Mouse (Mus musculus): ENCODE data around the gene Acap3. TPM values are rescaled to one million over a fixed set of nuclear protein-coding genes. Genes with fewer than 3 reads are reported as not detected.

Acap3 gene
- 17.6 and 24.5 TPM in 2 replicates for total RNA-seq (2012; rRNA removed)
- 10 to 100 TPM in 1 of 2 experiments, not detected in 1; 39.1 TPM for polyA plus RNA-seq (2012; ENCODE audit: insufficient read depth in 1 of 2, insufficient read length in 2 of 2, low read depth in 1 of 2, low replicate concordance in 2 of 2, missing spikeins in 1 of 2)

GRCm38 (mm10) chr4:155891551-155892001 is at the start of gene Acap3, which contains the start of gene Pusl1:
TSS of gene Acap3 (plus strand) at chr4:155891822.
TSS of gene Pusl1 (minus strand) at chr4:155891781.
- TF ChIP-seq MXI1 (IDR thresholded peaks at IDR 0.05; ENCODE audit: low read depth, low read length) (peak; percentile 100), POLR2A (IDR thresholded peaks at IDR 0.05; ENCODE audit: control insufficient read depth in 1 of 2, insufficient read depth in 1 of 2, low read depth in 1 of 2, low read length in 2 of 2, poor library complexity in 1 of 2) (peak; percentile 72 to 74; a peak in 3 of 4 replicates), POLR2AphosphoS5 (IDR thresholded peaks at IDR 0.05; ENCODE audit: borderline replicate concordance, low read depth, low read length) (no peak), ZKSCAN1 (IDR thresholded peaks at IDR 0.05; ENCODE audit: low read depth, low read length) (no peak), NELFE (IDR thresholded peaks at IDR 0.05; ENCODE audit: low read depth, low read length) (peak; percentile 78), CTCF (IDR thresholded peaks at IDR 0.05 in 2 of 3, conservative IDR thresholded peaks at IDR 0.05 in 1 of 3; ENCODE audit: control insufficient read depth in 1 of 3, insufficient read depth in 1 of 3, low read depth in 2 of 3, low read length in 3 of 3, poor library complexity in 1 of 3, severe bottlenecking in 1 of 3) (no peak), MAX (IDR thresholded peaks at IDR 0.05; ENCODE audit: low read length) (peak; percentile 98), MAZ (IDR thresholded peaks at IDR 0.05; ENCODE audit: low read depth, low read length) (peak; percentile 55), MEF2A (IDR thresholded peaks at IDR 0.05; ENCODE audit: extremely low read depth, insufficient replicate concordance, low read depth, low read length, poor library complexity, severe bottlenecking) (no peak), EP300 (IDR thresholded peaks at IDR 0.05; ENCODE audit: low read depth in 1 of 2, low read length in 2 of 2) (peak in 1 of 2 experiments; percentile 37; a peak in 1 of 4 replicates), RCOR1 (IDR thresholded peaks at IDR 0.05; ENCODE audit: low read depth, low read length) (no peak), BHLHE40 (IDR thresholded peaks at IDR 0.05; ENCODE audit: borderline replicate concordance, low read depth, low read length) (peak; percentile 72; the same call in 1 of the 2 replicates), NRF1 (IDR thresholded peaks at IDR 0.05; ENCODE audit: insufficient read depth, low read depth, low read length, poor library complexity, severe bottlenecking) (peak; percentile 86), SIN3A (IDR thresholded peaks at IDR 0.05; ENCODE audit: low read length) (peak; percentile 96), POLR2AphosphoS2 (IDR thresholded peaks at IDR 0.05; ENCODE audit: low read length) (0 out of 2 replicates have a peak, but pooled peaks have one; percentile 51), ETS1 (IDR thresholded peaks at IDR 0.05; ENCODE audit: low read depth, low read length) (no peak), MYC (IDR thresholded peaks at IDR 0.05; ENCODE audit: low read depth, low read length) (peak; percentile 94), HCFC1 (IDR thresholded peaks at IDR 0.05; ENCODE audit: low read depth, low read length) (peak; percentile 72), TCF12 (IDR thresholded peaks at IDR 0.05; ENCODE audit: low read depth, low read length) (peak; percentile 39; the same call in 1 of the 2 replicates), USF2 (IDR thresholded peaks at IDR 0.05; ENCODE audit: borderline replicate concordance in 1 of 2, insufficient read depth in 1 of 2, low read depth in 1 of 2, low read length in 2 of 2) (no peak), USF1 (IDR thresholded peaks at IDR 0.05; ENCODE audit: low read depth, low read length) (peak; percentile 83)
- peaks cover 5 to 17% of the 10 kb centered on the region in 2 experiments; a peak in 3 of 4 replicates for H3K4me1 ChIP-seq (ENCODE audit: control insufficient read depth in 1 of 2, insufficient read depth in 2 of 2, low read length in 2 of 2)
- H3K27me3 ChIP-seq (ENCODE audit: control insufficient read depth in 1 of 2, insufficient read depth in 2 of 2, low read length in 2 of 2) = no peaks in the 10 kb centered on the region
- DNase-seq (ENCODE audit: low read depth, low spot score) = peak; percentile 97
- peak within 1 kb of the TSS; percentile 88 for H3K27ac ChIP-seq (ENCODE audit: control insufficient read depth, low read depth, low read length)
- H3K36me3 ChIP-seq (ENCODE audit: control insufficient read depth in 1 of 2, insufficient read depth in 2 of 2, low read length in 2 of 2) = peaks cover 0 to 4% of the 10 kb centered on the region in 2 experiments; a peak in 3 of 4 replicates
- peak within 1 kb of the TSS; percentile 79 to 93 for H3K4me3 ChIP-seq (ENCODE audit: control insufficient read depth in 1 of 2, insufficient read depth in 1 of 2, low read depth in 2 of 2, low read length in 2 of 2)
- H3K9me3 ChIP-seq (replicated peaks; ENCODE audit: insufficient read depth, low read length) = no peaks in the 10 kb centered on the region
- peaks cover 50% of the 10 kb centered on the region for H3K79me2 ChIP-seq (ENCODE audit: control insufficient read depth, insufficient read depth, low read length, poor library complexity)
- peak within 1 kb of the TSS; percentile 94 for H3K9ac ChIP-seq (ENCODE audit: control insufficient read depth, low read depth, low read length, poor library complexity, severe bottlenecking)

Measured in MEL (cell line).